Mouse (Mus musculus): ENCODE data around the gene Jam2. TPM values are rescaled to one million over a fixed set of nuclear protein-coding genes. Genes with fewer than 3 reads are reported as not detected.

Gene Jam2
- polyA plus RNA-seq, 1 experiment from 2014 or later, result 10.3 TPM

GRCm38 (mm10) chr16:84767956-84768355 lies 6.0 kb upstream of the Jam2 start:
- Histone ChIP-seq H3K9me3 (ENCODE audit: control insufficient read depth, low read length) (no peaks in the 10 kb centered on the region), H3K4me2 (ENCODE audit: low read length) (no peak overlapping the region), H3K27me3 (ENCODE audit: control insufficient read depth, insufficient read depth, low read length) (no peaks in the 10 kb centered on the region), H3K4me1 (ENCODE audit: control insufficient read depth in 2 of 2, insufficient read depth in 2 of 2, low read length in 2 of 2) (0 out of 4 replicates have a peak, but pooled peaks cover 0 to under 1% of the 10 kb centered on the region in 2 experiments), H3K9ac (ENCODE audit: low read length) (no peak overlapping the region), H3K36me3 (ENCODE audit: control insufficient read depth, insufficient read depth, low read length) (no peaks in the 10 kb centered on the region), H3K4me3 (ENCODE audit: control insufficient read depth in 1 of 2, insufficient read depth in 1 of 2, low read depth in 1 of 2, low read length in 2 of 2) (no peak overlapping the region), H3K27ac (replicated peaks in 1 of 2; ENCODE audit: control insufficient read depth in 1 of 2, insufficient read depth in 1 of 2, low read depth in 2 of 2, low read length in 2 of 2) (no peak overlapping the region)
- ATAC-seq (ENCODE audit: insufficient number of reproducible peaks, insufficient read depth, low FRiP score, low read depth), result no peak
- 75% methylated on average over 8 of the region's 8 CpGs for WGBS

- WGBS, result 67% methylated on average over 4 of the region's 4 CpGs
- Histone ChIP-seq H3K4me1 (ENCODE audit: control insufficient read depth in 2 of 2, insufficient read depth in 2 of 2, low read length in 2 of 2) (0 out of 4 replicates have a peak, but pooled peaks cover 0 to 6% of the 10 kb centered on the region in 2 experiments), H3K27ac (replicated peaks in 1 of 2; ENCODE audit: control insufficient read depth in 1 of 2, insufficient read depth in 1 of 2, low read depth in 2 of 2, low read length in 2 of 2) (no peak overlapping the region), H3K4me2 (ENCODE audit: low read length) (no peak overlapping the region), H3K27me3 (ENCODE audit: control insufficient read depth, insufficient read depth, low read length) (no peaks in the 10 kb centered on the region), H3K4me3 (ENCODE audit: control insufficient read depth in 1 of 2, insufficient read depth in 1 of 2, low read depth in 1 of 2, low read length in 2 of 2) (no peak overlapping the region), H3K36me3 (ENCODE audit: control insufficient read depth, insufficient read depth, low read length) (no peaks in the 10 kb centered on the region), H3K9ac (ENCODE audit: low read length) (no peak overlapping the region), H3K9me3 (ENCODE audit: control insufficient read depth, low read length) (no peaks in the 10 kb centered on the region)
- no peak for ATAC-seq (ENCODE audit: insufficient number of reproducible peaks, insufficient read depth, low FRiP score, low read depth)
Measured at GRCm38 (mm10) chr16:84769182-84769581, 4.7 kb upstream of the Jam2 start.

- 78% methylated on average over 19 of the region's 19 CpGs for WGBS
- Histone ChIP-seq H3K27ac (replicated peaks in 1 of 2; ENCODE audit: control insufficient read depth in 1 of 2, insufficient read depth in 1 of 2, low read depth in 2 of 2, low read length in 2 of 2) (no peak overlapping the region), H3K9me3 (ENCODE audit: control insufficient read depth, low read length) (no peaks in the 10 kb centered on the region), H3K27me3 (ENCODE audit: control insufficient read depth, insufficient read depth, low read length) (no peaks in the 10 kb centered on the region; the same call in 1 of the 2 replicates), H3K9ac (ENCODE audit: low read length) (no peak overlapping the region), H3K4me3 (ENCODE audit: control insufficient read depth in 1 of 2, insufficient read depth in 1 of 2, low read depth in 1 of 2, low read length in 2 of 2) (no peak overlapping the region), H3K36me3 (ENCODE audit: control insufficient read depth, insufficient read depth, low read length) (no peaks in the 10 kb centered on the region), H3K4me2 (ENCODE audit: low read length) (no peak overlapping the region), H3K4me1 (ENCODE audit: control insufficient read depth in 2 of 2, insufficient read depth in 2 of 2, low read length in 2 of 2) (0 out of 4 replicates have a peak, but pooled peaks cover 0 to 6% of the 10 kb centered on the region in 2 experiments)
- no peak for ATAC-seq (ENCODE audit: insufficient number of reproducible peaks, insufficient read depth, low FRiP score, low read depth)
Measured at GRCm38 (mm10) chr16:84769619-84770464, 4.1 kb upstream of the Jam2 start.

- Histone ChIP-seq H3K4me3 (ENCODE audit: control insufficient read depth in 1 of 2, insufficient read depth in 1 of 2, low read depth in 1 of 2, low read length in 2 of 2) (no peak overlapping the region), H3K4me1 (ENCODE audit: control insufficient read depth in 2 of 2, insufficient read depth in 2 of 2, low read length in 2 of 2) (0 out of 4 replicates have a peak, but pooled peaks cover 0 to 6% of the 10 kb centered on the region in 2 experiments), H3K36me3 (ENCODE audit: control insufficient read depth, insufficient read depth, low read length) (no peaks in the 10 kb centered on the region), H3K27ac (replicated peaks in 1 of 2; ENCODE audit: control insufficient read depth in 1 of 2, insufficient read depth in 1 of 2, low read depth in 2 of 2, low read length in 2 of 2) (no peak overlapping the region), H3K9me3 (ENCODE audit: control insufficient read depth, low read length) (no peaks in the 10 kb centered on the region), H3K4me2 (ENCODE audit: low read length) (no peak overlapping the region), H3K9ac (ENCODE audit: low read length) (no peak overlapping the region), H3K27me3 (ENCODE audit: control insufficient read depth, insufficient read depth, low read length) (no peaks in the 10 kb centered on the region; the same call in 1 of the 2 replicates)
- no peak for ATAC-seq (ENCODE audit: insufficient number of reproducible peaks, insufficient read depth, low FRiP score, low read depth)
- WGBS, result 77% methylated on average over 7 of the region's 7 CpGs
Measured at GRCm38 (mm10) chr16:84770891-84771290, 3.0 kb upstream of the Jam2 start.

- H3K4me3 ChIP-seq (ENCODE audit: control insufficient read depth in 1 of 2, insufficient read depth in 1 of 2, low read depth in 1 of 2, low read length in 2 of 2), result no peak overlapping the region
- ATAC-seq (ENCODE audit: insufficient number of reproducible peaks, insufficient read depth, low FRiP score, low read depth), result no peak
- H3K36me3 ChIP-seq (ENCODE audit: control insufficient read depth, insufficient read depth, low read length), result no peaks in the 10 kb centered on the region
- H3K27me3 ChIP-seq (ENCODE audit: control insufficient read depth, insufficient read depth, low read length), result no peaks in the 10 kb centered on the region; the same call in 1 of the 2 replicates
- no peak overlapping the region for H3K9ac ChIP-seq (ENCODE audit: low read length)
- 0 out of 4 replicates have a peak, but pooled peaks cover 0 to 6% of the 10 kb centered on the region in 2 experiments for H3K4me1 ChIP-seq (ENCODE audit: control insufficient read depth in 2 of 2, insufficient read depth in 2 of 2, low read length in 2 of 2)
- no peak overlapping the region for H3K27ac ChIP-seq (replicated peaks in 1 of 2; ENCODE audit: control insufficient read depth in 1 of 2, insufficient read depth in 1 of 2, low read depth in 2 of 2, low read length in 2 of 2)
- H3K9me3 ChIP-seq (ENCODE audit: control insufficient read depth, low read length), result no peaks in the 10 kb centered on the region
- H3K4me2 ChIP-seq (ENCODE audit: low read length), result no peak overlapping the region
- WGBS, result 80% methylated on average over 2 of the region's 2 CpGs
Measured at GRCm38 (mm10) chr16:84771461-84771860, 2.5 kb upstream of the Jam2 start.

GRCm38 (mm10) chr16:84772496-84773267 lies 1.2 kb upstream of the Jam2 start:
- 29% methylated on average over 8 of the region's 8 CpGs for WGBS
- Histone ChIP-seq H3K27ac (replicated peaks in 1 of 2; ENCODE audit: control insufficient read depth in 1 of 2, insufficient read depth in 1 of 2, low read depth in 2 of 2, low read length in 2 of 2) (no peak overlapping the region), H3K27me3 (ENCODE audit: control insufficient read depth, insufficient read depth, low read length) (no peaks in the 10 kb centered on the region; the same call in 1 of the 2 replicates), H3K9ac (ENCODE audit: low read length) (no peak overlapping the region), H3K4me2 (ENCODE audit: low read length) (peak overlapping the region; percentile 99), H3K9me3 (ENCODE audit: control insufficient read depth, low read length) (no peaks in the 10 kb centered on the region), H3K36me3 (ENCODE audit: control insufficient read depth, insufficient read depth, low read length) (no peaks in the 10 kb centered on the region), H3K4me1 (ENCODE audit: control insufficient read depth in 2 of 2, insufficient read depth in 2 of 2, low read length in 2 of 2) (0 out of 4 replicates have a peak, but pooled peaks cover 0 to 6% of the 10 kb centered on the region in 2 experiments), H3K4me3 (ENCODE audit: control insufficient read depth in 1 of 2, insufficient read depth in 1 of 2, low read depth in 1 of 2, low read length in 2 of 2) (no peak overlapping the region; a peak in 1 of 4 replicates)
- no peak for ATAC-seq (ENCODE audit: insufficient number of reproducible peaks, insufficient read depth, low FRiP score, low read depth)

- Histone ChIP-seq H3K9ac (ENCODE audit: low read length) (peak overlapping the region; percentile 74), H3K4me3 (ENCODE audit: control insufficient read depth in 1 of 2, insufficient read depth in 1 of 2, low read depth in 1 of 2, low read length in 2 of 2) (peak overlapping the region; percentile 59 to 69; a peak in 3 of 4 replicates), H3K4me1 (ENCODE audit: control insufficient read depth in 2 of 2, insufficient read depth in 2 of 2, low read length in 2 of 2) (0 out of 4 replicates have a peak, but pooled peaks cover 0 to 6% of the 10 kb centered on the region in 2 experiments), H3K9me3 (ENCODE audit: control insufficient read depth, low read length) (no peaks in the 10 kb centered on the region), H3K27ac (replicated peaks in 1 of 2; ENCODE audit: control insufficient read depth in 1 of 2, insufficient read depth in 1 of 2, low read depth in 2 of 2, low read length in 2 of 2) (no peak overlapping the region), H3K4me2 (ENCODE audit: low read length) (peak overlapping the region; percentile 99), H3K36me3 (ENCODE audit: control insufficient read depth, insufficient read depth, low read length) (no peaks in the 10 kb centered on the region), H3K27me3 (ENCODE audit: control insufficient read depth, insufficient read depth, low read length) (no peaks in the 10 kb centered on the region; the same call in 1 of the 2 replicates)
- WGBS, result 3% methylated on average over 15 of the region's 15 CpGs
- ATAC-seq (ENCODE audit: insufficient number of reproducible peaks, insufficient read depth, low FRiP score, low read depth), result no peak
Measured at GRCm38 (mm10) chr16:84773268-84773861, 558 bp upstream of the Jam2 start.

All from heart, embryonic 14.5 days (tissue).